Mouse (Mus musculus): Measurements from ENCODE around the gene Gabpb2. TPM values are rescaled to one million over a fixed set of nuclear protein-coding genes. Genes with fewer than 3 reads are reported as not detected.
"Not testable (repeated sequence)": the region's sequence is repeated elsewhere in the genome, so short reads cannot be mapped to it uniquely, and the experiment has no call there.

Gene Gabpb2
- total RNA-seq, 2 experiments from 2014 or later: 21.3 to 22.6 TPM

GRCm38 (mm10) chr3:95159987-95160963, 57.4 kb downstream of the Gabpb2 start, which contains the start of gene Sema6c:
Sema6c (plus strand) TSS chr3:95160457.
- peak; percentile 93 to 95 for DNase-seq

DNA sequence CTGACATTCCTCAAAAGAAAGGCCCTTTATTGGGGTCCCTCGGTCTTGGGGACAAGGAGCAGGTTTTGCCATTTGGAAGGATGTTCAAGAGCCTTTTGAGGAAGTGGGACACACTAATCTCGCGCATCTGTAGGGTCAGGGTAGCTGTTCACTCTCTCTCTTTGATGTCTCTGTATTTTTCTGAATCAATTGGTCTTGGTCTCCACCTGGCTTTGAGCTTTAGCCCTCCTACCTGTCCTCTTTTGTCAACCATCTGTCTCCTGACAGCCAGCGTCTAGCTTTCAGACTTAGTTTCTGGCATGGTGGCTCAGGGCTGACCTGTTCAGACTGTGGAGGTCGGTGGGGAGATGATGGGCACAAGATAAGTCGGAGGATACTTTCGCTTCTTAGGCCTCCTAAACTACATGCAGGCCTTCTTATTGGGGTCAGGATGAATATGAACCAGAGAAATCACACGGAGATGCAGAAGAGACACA, 58.2 kb downstream of the Gabpb2 start:
- no peak for DNase-seq

- DNase-seq: peak; percentile 48 to 56
Observed at GRCm38 (mm10) chr3:95153874-95154273, 63.8 kb downstream of the Gabpb2 start.

DNA sequence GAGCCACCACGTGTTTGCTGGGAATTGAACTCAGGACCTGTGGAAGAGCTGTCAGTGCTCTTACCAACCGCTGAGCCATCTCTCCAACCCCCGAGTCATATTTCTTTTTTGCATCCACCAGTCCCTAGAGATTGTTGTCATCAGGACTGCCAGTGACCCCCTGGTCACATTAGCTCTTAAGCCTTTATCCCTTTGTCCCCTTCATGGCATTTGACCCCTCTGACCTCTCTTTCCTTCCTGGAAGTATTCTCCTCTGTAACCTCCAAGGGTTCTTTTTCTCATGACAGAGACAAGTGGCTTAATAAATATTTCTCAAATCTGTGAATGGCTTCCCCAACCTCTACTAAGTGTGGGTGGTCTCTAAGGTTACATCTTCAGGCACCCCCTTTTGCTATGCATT, 69.8 kb downstream of the Gabpb2 start:
- no peak for DNase-seq

- DNase-seq: peak; percentile 86 to 90
Observed at GRCm38 (mm10) chr3:95142617-95143011, 75.1 kb downstream of the Gabpb2 start.

- peak in 1 of 2 experiments; percentile 38 for DNase-seq
Observed at GRCm38 (mm10) chr3:95141952-95142616, 75.6 kb downstream of the Gabpb2 start, which contains the start of gene Tnfaip8l2. Tnfaip8l2 (minus strand) TSS chr3:95142360.

- no peak for DNase-seq
Observed at GRCm38 (mm10) chr3:95141474-95141873, 76.2 kb downstream of the Gabpb2 start.

DNA sequence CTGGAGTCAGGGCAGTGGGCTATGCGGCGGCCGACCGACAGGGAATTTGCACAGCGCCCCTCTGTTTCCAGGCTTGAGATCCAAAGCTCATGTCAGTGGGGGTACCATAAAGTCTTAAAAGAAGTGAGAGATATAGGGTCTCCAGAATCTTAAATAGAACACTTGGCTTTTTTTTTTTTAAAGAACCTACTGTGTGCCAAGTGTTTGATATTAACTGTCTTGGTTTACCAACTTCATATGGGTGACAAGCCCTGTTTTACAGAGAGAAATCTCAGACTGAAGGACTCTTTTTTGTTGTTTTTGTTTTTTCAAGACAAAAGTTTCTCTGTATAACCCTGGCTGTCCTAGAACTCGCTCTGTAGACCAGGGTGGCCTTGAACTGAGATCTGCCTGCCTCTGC, 76.9 kb downstream of the Gabpb2 start:
- DNase-seq: no peak

DNA sequence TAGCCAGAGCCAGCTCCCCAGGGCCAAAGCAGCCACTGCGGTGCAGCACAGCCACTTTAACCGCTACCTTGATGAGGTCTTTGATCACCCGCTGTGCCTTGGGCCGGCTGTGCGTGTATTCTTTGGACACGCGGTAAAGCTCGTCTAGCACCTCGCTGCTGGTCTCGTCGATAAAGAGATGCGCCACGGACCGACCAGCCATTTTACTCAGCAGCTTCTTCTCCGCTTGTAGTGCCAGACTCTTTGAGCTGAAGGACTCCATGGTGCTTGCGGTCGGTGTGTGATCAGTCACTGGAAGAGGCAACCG, 77.5 kb downstream of the Gabpb2 start:
- DNase-seq: no peak

DNA sequence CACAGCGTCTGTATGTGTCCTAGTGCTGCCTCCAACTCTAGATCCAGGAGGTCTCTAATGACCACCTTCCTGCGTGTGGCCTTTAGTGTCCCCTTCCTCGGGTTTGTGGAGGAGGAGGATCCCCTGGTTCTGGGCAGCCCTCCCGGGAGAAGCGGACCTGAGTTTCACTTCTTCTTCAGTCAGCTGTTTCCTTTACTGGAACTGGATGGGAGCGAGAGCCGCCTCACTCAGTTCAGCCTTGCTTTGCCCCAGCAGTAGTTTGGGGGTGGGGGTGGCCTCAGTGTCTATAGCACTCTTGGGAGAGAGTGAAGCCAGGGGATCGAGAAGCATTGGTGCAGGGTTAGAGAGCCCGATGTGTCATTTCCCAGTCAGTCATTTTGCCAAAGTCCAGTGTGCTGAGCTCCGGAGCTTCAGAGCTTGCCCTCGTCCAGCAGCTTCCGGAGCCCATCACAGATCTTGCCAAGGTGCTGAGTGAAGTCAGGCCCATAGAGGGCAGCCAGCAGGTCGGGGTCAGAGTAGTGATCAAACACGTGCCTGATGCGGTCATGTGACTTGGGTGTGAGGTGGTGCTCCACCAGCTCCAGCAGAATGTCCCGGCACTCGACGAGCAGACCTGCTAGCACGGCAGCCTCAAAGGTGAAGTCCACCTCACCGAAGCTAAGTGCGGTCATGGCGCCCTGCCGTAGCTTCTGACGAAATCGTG, 78.0 kb downstream of the Gabpb2 start:
- DNase-seq: peak in 1 of 2 experiments; percentile 33

GRCm38 (mm10) chr3:95136336-95136735, 81.4 kb downstream of the Gabpb2 start:
- DNase-seq: no peak

GRCm38 (mm10) chr3:95135433-95136052, 82.2 kb downstream of the Gabpb2 start:
- DNase-seq: no peak

- DNase-seq: peak; percentile 60 to 81
Observed at GRCm38 (mm10) chr3:95135023-95135422, 82.7 kb downstream of the Gabpb2 start.

DNA sequence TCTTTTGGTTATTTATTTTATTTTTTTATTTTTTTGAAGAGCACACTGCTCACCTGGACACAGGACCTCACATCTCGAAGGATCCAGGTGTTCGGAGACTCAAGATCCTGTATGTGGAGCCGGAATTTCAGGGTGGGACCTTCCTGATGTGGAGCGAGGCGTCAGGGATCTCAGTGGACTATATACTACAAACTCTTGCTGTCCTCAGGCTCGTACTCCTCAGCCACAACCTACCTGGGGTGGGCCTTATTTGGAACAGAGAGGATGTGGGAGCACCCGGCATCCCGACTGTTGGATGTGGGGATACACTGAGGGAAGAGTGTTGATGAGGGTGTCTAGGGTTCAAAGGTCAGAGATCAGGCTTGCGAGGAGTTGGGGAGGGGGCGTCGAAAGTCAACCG, 83.6 kb downstream of the Gabpb2 start:
- DNase-seq: not testable (repeated sequence)

DNA sequence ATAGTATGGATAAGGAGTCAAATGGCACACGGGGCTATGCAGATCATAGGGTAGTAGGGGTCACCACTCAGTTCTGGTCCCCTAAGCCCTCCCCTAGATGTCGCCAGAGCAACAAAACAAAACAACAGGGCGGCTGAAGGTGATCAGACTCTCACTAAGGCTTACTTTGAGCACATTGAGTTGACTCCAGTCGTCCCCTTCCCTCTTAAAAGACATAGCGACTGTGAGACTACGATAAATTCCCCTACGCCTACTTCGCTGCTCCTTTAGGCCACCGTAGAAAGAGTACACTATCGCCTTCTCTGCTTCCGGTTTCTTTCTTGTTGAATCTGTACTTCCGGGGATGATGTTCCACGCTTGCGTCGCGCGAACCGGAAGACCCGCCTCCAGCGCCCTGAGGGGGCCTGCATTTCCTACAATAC, 84.0 kb downstream of the Gabpb2 start, which contains the start of the genes Scnm1 and Lysmd1:
Scnm1 (minus strand) TSS at position 332 of the 422 bp plus-strand sequence.
Lysmd1 (plus strand) TSS at position 409 of the 422 bp plus-strand sequence.
- DNase-seq: peak; percentile 92 to 94

GRCm38 (mm10) chr3:95133176-95133575, 84.5 kb downstream of the Gabpb2 start:
- DNase-seq: no peak

GRCm38 (mm10) chr3:95132389-95132788, 85.3 kb downstream of the Gabpb2 start:
- DNase-seq: not testable (repeated sequence)

Measured in adrenal gland, postnatal 36 days (tissue).